Mouse (Mus musculus): ENCODE data around the gene Zfp219.

DNA sequence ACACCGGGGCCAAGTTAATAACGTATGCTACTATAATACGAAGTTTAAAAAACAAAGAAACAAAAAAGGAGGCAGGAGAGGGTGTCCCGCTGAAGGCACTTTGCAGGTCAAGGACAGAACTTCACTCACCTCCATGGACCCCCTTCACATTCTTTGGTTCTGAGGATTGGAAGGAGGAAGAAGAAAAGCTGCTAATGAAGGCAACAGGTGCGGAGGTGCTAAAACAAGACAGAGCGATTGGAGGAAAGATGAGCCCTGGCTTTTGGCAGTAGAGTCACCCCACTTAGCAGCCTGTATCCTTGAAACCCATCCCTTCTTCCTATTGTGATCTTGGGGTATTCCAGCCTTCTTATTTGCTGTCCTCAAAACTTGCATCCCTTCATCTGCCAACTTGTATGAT, 10.7 kb downstream of the Zfp219 start:
- TF ChIP-seq CTCF (IDR thresholded peaks at IDR 0.05; ENCODE audit: low read depth), result no peak
- TF ChIP-seq EP300 (IDR thresholded peaks at IDR 0.05; ENCODE audit: low read depth), result no peak

Data from heart, postnatal 0 days (tissue).